Mouse (Mus musculus) lung, postnatal 10 days (tissue): ENCODE measurements at regions not wholly inside any gene's neighbourhood (a gene's known extent, or its start where the extent isn't known, plus 50 kb on each side); places are given as distances from the start of the nearest gene placed in this dataset.

ENCODE experiments used
- DNase-seq: peaks from one replicate; pipeline ENCODE4 v3.0.0; 2021

- DNase-seq: no peak
Measured at GRCm38 (mm10) chr14:28626951-28627350, 122.4 kb downstream of the Wnt5a start.

- DNase-seq: no peak
Measured at GRCm38 (mm10) chr14:28635175-28635574, 130.6 kb downstream of the Wnt5a start.

- no peak for DNase-seq
Measured at GRCm38 (mm10) chr14:28639056-28639455, 134.5 kb downstream of the Wnt5a start.

- no peak for DNase-seq
Measured at GRCm38 (mm10) chr14:28645807-28646206, 141.3 kb downstream of the Wnt5a start.

- no peak for DNase-seq
Measured at GRCm38 (mm10) chr14:28649411-28649810, 144.9 kb downstream of the Wnt5a start.

- no peak for DNase-seq
Measured at GRCm38 (mm10) chr14:28653059-28653930, 148.7 kb downstream of the Wnt5a start.

GRCm38 (mm10) chr14:28657216-28657615 is 152.7 kb downstream of the Wnt5a start:
- DNase-seq: no peak

- no peak for DNase-seq
Measured at GRCm38 (mm10) chr14:28660872-28661588, 156.5 kb downstream of the Wnt5a start.

GRCm38 (mm10) chr14:28663316-28663715 is 158.8 kb downstream of the Wnt5a start:
- DNase-seq: no peak

GRCm38 (mm10) chr14:28664121-28664520 is 159.6 kb downstream of the Wnt5a start:
- no peak for DNase-seq

- DNase-seq: peak; percentile 87
Measured at GRCm38 (mm10) chr14:28675476-28675875, 170.9 kb downstream of the Wnt5a start.

GRCm38 (mm10) chr14:28699780-28700179 is 195.2 kb downstream of the Wnt5a start:
- DNase-seq: peak; percentile 60

- DNase-seq: peak; percentile 68
Measured at GRCm38 (mm10) chr14:28704729-28705128, 200.2 kb downstream of the Wnt5a start.

GRCm38 (mm10) chr14:28714598-28714997 is 210.0 kb downstream of the Wnt5a start:
- no peak for DNase-seq

GRCm38 (mm10) chr14:28720545-28720944 is 216.0 kb downstream of the Wnt5a start:
- no peak for DNase-seq

- no peak for DNase-seq
Measured at GRCm38 (mm10) chr14:28725666-28726065, 221.1 kb downstream of the Wnt5a start.

GRCm38 (mm10) chr14:28733496-28733895 is 228.9 kb downstream of the Wnt5a start:
- no peak for DNase-seq

- DNase-seq: no peak
Measured at GRCm38 (mm10) chr14:28735446-28735845, 230.9 kb downstream of the Wnt5a start.

GRCm38 (mm10) chr14:28740076-28740475 is 235.5 kb downstream of the Wnt5a start:
- peak; percentile 9 for DNase-seq

- no peak for DNase-seq
Measured at GRCm38 (mm10) chr14:28741418-28741817, 236.9 kb downstream of the Wnt5a start.

- no peak for DNase-seq
Measured at GRCm38 (mm10) chr14:28743673-28744072, 239.1 kb downstream of the Wnt5a start.

- DNase-seq: no peak
Measured at GRCm38 (mm10) chr14:28750301-28750700, 245.8 kb downstream of the Wnt5a start.

GRCm38 (mm10) chr14:28765201-28765600 is 252.8 kb upstream of the Lrtm1 start:
- no peak for DNase-seq

- no peak for DNase-seq
Measured at GRCm38 (mm10) chr14:28773068-28773467, 244.9 kb upstream of the Lrtm1 start.
